ENCODE assay signal across 18 mouse cellular contexts in genomic region chr9:56177354-56177753, GRCm38 (mm10). TPM values are rescaled to one million over a fixed set of nuclear protein-coding genes. Genes with fewer than 3 reads are reported as not detected.
DNase-seq lines count a peak whose midpoint lies in the region.
"Had no signal": no experiment of that assay in that cellular context is flagged by ENCODE, and none has a peak within 500 bp of the region (broad histone marks: within the 10 kb centered on the region; RNA-seq: fewer than 3 reads in every experiment).

No protein-coding gene starts in this region.

- intact Hi-C loops in gastrocnemius, postnatal 14 days (cut with DNase I; ENCODE audit: low total_unique reads): no loop called here

- DNase-seq in gastrocnemius, postnatal 14 days: peak; percentile 24
- DNase-seq in gastrocnemius, adult 8-10 months (ENCODE audit: low spot score in 2 of 2): no peak
- DNase-seq in 3134 (ENCODE audit: extremely low read depth, insufficient read length, low spot score) (peak; percentile 27), MN1 (ENCODE audit: low spot score) (peak; percentile 14)
- DNase-seq in adrenal gland, postnatal 14 days: peak; percentile 39
- DNase-seq in kidney, adult 8-10 months: no peak
- DNase-seq in lung, postnatal 14 days: no peak
- DNase-seq in spleen, adult 18-20 months: no peak
- DNase-seq: cerebellum, adult 2 months; cerebellum, postnatal 14 days; gastrocnemius, postnatal 36 days; heart, postnatal 14 days; kidney, adult 9 months; kidney, postnatal 10 days; layer of hippocampus, postnatal 36 days; lung, adult 2 months; lung, postnatal 10 days; right cerebral cortex, postnatal 4 days had no signal

RNA-seq across cellular contexts. Expression of gene Tspan3, which starts 12.1 kb away (rescaled TPM):
- 100 to 1,000 TPM; 131 to 147 TPM for total RNA-seq in gastrocnemius, postnatal 14 days (2021)
- total RNA-seq in gastrocnemius, adult 8-10 months (2022): 100 to 1,000 TPM; 105 to 114 (median 107) TPM
- 121 and 122 TPM in 2 replicates for total RNA-seq in adrenal gland, postnatal 14 days (2021)

Comparison
In these comparisons a context has a peak if more than half of its experiments do, and no peak if none do; other contexts are left out.
1. DNase-seq: peak in gastrocnemius, postnatal 14 days (single experiment), 3134 (single experiment), MN1 (single experiment) and adrenal gland, postnatal 14 days (single experiment); none in gastrocnemius, adult 8-10 months (0 of 2), kidney, adult 8-10 months (0 of 2), lung, postnatal 14 days (single experiment) and spleen, adult 18-20 months (0 of 2).